Mouse (Mus musculus): ENCODE data around the gene Gm20388. TPM values are rescaled to one million over a fixed set of nuclear protein-coding genes. Genes with fewer than 3 reads are reported as not detected.

Gm20388 gene
- total RNA-seq, 1 experiment from 2014 or later, result 35.7 TPM

- no peak for ATAC-seq (replicated peaks; ENCODE audit: low read depth, poor library complexity, severe bottlenecking)
Measured at GRCm38 (mm10) chr8:124391191-124391590, 4480.6 kb downstream of the Gm20388 start.

GRCm38 (mm10) chr8:124392271-124393012 lies 4481.8 kb downstream of the Gm20388 start:
- ATAC-seq (replicated peaks; ENCODE audit: low read depth, poor library complexity, severe bottlenecking), result no peak

DNA sequence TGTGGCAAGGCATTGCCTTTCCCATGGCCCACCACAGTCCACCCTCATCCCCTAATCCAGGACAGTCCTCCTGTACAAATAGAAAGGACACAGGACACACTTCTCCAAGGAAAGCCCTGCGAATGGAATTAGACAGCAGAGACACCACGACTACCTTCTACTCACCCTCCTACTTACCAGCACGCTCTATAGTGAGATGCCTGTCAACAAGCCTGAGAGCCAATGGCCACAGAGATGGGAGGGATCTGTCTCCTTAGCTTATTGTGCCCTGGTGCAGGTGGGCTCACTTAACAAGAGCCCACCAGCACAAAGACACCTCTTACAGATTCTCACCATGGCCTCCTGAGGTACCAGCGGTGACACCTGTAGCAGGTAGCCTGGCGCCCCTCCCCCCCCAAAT lies 4482.4 kb downstream of the Gm20388 start:
- ATAC-seq (replicated peaks; ENCODE audit: low read depth, poor library complexity, severe bottlenecking), result no peak

DNA sequence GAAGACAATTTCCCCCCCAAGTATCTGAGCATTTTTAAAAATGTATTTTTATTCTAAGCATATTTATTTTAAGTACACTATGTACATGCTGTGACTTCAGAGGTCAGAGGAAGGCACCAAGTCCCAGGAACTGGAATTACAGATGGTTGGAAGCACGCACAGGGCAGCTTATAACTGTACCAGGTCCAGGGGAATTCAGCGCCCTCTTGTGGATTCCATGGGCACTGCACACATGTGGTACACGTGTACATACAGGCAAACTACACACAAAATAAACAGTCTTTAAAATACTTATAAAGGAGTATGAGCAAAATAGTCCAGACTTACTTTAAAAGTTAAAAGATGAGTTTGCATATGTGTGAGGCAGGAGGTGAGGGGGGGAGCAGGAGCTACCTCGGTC lies 4483.3 kb downstream of the Gm20388 start:
- ATAC-seq (replicated peaks; ENCODE audit: low read depth, poor library complexity, severe bottlenecking), result no peak

DNA sequence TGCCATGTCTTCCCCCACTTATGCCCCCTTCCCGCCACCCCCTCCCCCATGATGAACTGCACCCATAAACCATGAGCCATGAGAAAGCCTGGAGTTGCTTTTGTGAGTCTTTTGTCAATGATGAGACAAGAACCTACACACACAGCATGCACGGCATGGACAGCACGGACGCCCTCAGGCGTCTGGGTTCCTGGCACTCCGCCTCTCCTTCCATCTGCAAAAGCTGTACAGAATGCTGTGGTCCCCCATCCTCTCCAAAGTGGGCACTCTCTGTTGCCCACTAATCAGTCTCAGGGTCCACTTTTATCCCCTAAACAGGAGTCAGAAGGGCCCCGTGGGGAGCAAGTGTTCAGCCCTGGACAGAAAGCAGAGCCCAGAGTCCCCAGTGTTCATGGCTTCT lies 4484.3 kb downstream of the Gm20388 start:
- ATAC-seq (replicated peaks; ENCODE audit: low read depth, poor library complexity, severe bottlenecking), result no peak

Other genes with a start within 250 kb of the Gm20388 start
- gene Wfdc1, start 244.5 kb upstream of the Gm20388 start, total RNA-seq (2017), result not detected in 2 replicates
- gene Atp2c2, start 210.8 kb upstream of the Gm20388 start, total RNA-seq (2017), result not detected in 2 replicates
- 3.6 and 12.1 TPM in 2 replicates for gene Tldc1, start 132.4 kb upstream of the Gm20388 start, total RNA-seq (2017)
- 79.3 and 132 TPM in 2 replicates for gene Cotl1, start 70.3 kb upstream of the Gm20388 start, total RNA-seq (2017)
- 5.7 and 7.4 TPM in 2 replicates for gene Klhl36, start 48.6 kb upstream of the Gm20388 start, total RNA-seq (2017)
- gene Usp10, start 481 bp upstream of the Gm20388 start, total RNA-seq (2017), result 53.3 and 85.6 TPM in 2 replicates
- gene Crispld2, start 81.6 kb downstream of the Gm20388 start, total RNA-seq (2017), result 0.10 TPM in 1 of 2 replicates, not detected in the other
- gene Zdhhc7, start 190.6 kb downstream of the Gm20388 start, total RNA-seq (2017), result 9.7 and 19.6 TPM in 2 replicates
- gene 6430548M08Rik, start 203.3 kb downstream of the Gm20388 start, total RNA-seq (2017), result 0.68 and 9.3 TPM in 2 replicates

Measured in common myeloid progenitor, adult 5-6 weeks (primary cell).